Mouse (Mus musculus): ENCODE results near the gene Cse1l. TPM values are rescaled to one million over a fixed set of nuclear protein-coding genes. Genes with fewer than 3 reads are reported as not detected.

Cse1l gene
- 54.6 TPM for polyA plus RNA-seq (2014; fragmentation: Illumina TruSeq; extraction: RNeasy Lipid Tissue Mini Kit (QIAGEN cat#74804); ENCODE audit: low read depth, low replicate concordance)

GRCm38 (mm10) chr2:166905711-166906522, at the start of gene Cse1l:
Gene Cse1l, plus strand, starts transcription at chr2:166906040.

Other genes starting within 250 kb of the Cse1l start
- 3.6 TPM for gene Prex1, start 192.2 kb upstream of the Cse1l start, polyA plus RNA-seq (2014; fragmentation: Illumina TruSeq; extraction: RNeasy Lipid Tissue Mini Kit (QIAGEN cat#74804); ENCODE audit: low read depth, low replicate concordance)
- 0.97 TPM for gene Trp53rkb, start 113.5 kb upstream of the Cse1l start, polyA plus RNA-seq (2014; fragmentation: Illumina TruSeq; extraction: RNeasy Lipid Tissue Mini Kit (QIAGEN cat#74804); ENCODE audit: low read depth, low replicate concordance)
- 26.9 TPM for gene Arfgef2, start 100.5 kb upstream of the Cse1l start, polyA plus RNA-seq (2014; fragmentation: Illumina TruSeq; extraction: RNeasy Lipid Tissue Mini Kit (QIAGEN cat#74804); ENCODE audit: low read depth, low replicate concordance)
- 41.4 TPM for gene Stau1, start 90.3 kb downstream of the Cse1l start, polyA plus RNA-seq (2014; fragmentation: Illumina TruSeq; extraction: RNeasy Lipid Tissue Mini Kit (QIAGEN cat#74804); ENCODE audit: low read depth, low replicate concordance)
- gene Ddx27, start 109.2 kb downstream of the Cse1l start, polyA plus RNA-seq (2014; fragmentation: Illumina TruSeq; extraction: RNeasy Lipid Tissue Mini Kit (QIAGEN cat#74804); ENCODE audit: low read depth, low replicate concordance): 14.8 TPM
- 25.5 TPM for gene Znfx1, start 157.0 kb downstream of the Cse1l start, polyA plus RNA-seq (2014; fragmentation: Illumina TruSeq; extraction: RNeasy Lipid Tissue Mini Kit (QIAGEN cat#74804); ENCODE audit: low read depth, low replicate concordance)

Measured in heart, adult 10 weeks (tissue).